Mouse (Mus musculus) MEL (cell line): ENCODE data around the gene Txnrd3. TPM values are rescaled to one million over a fixed set of nuclear protein-coding genes. Genes with fewer than 3 reads are reported as not detected.

Source experiments
- DNase-seq: peaks from one replicate; pipeline ENCODE4 v3.0.0; 2011; ENCODE audit warnings: low read depth, low spot score
- H3K27ac ChIP-seq: 2 replicates; pipeline ENCODE4 v1.5.1; 2012; ENCODE audit warnings: low read depth, mild to moderate bottlenecking, control low read depth, low read length, moderate library complexity; ENCODE audit not compliant: control insufficient read depth
- H3K27me3 ChIP-seq, 2 experiments: fragments of 150-350 bp in 1 of 2; sonication (generic) in 1 of 2; 2 replicates each; pipeline ENCODE4 v1.6.1; 2012; ENCODE audit warnings: low read length in 2 of 2, mild to moderate bottlenecking in 2 of 2, improper control_type of control experiment in 1 of 2, moderate library complexity in 1 of 2; ENCODE audit not compliant: insufficient read depth in 2 of 2, control insufficient read depth in 1 of 2
- H3K36me3 ChIP-seq, 2 experiments: 2 replicates each; pipeline ENCODE4 v1.6.1; 2012 to 2014; ENCODE audit warnings: low read length in 2 of 2, improper control_type of control experiment in 1 of 2, inconsistent platforms in 1 of 2, mild to moderate bottlenecking in 1 of 2; ENCODE audit not compliant: insufficient read depth in 2 of 2, control insufficient read depth in 1 of 2
- H3K4me1 ChIP-seq, 2 experiments: fragments of 150-350 bp in 1 of 2; sonication (generic) in 1 of 2; 2 replicates each; pipeline ENCODE4 v1.6.1; 2012; ENCODE audit warnings: low read length in 2 of 2, improper control_type of control experiment in 1 of 2, mild to moderate bottlenecking in 1 of 2; ENCODE audit not compliant: insufficient read depth in 2 of 2, control insufficient read depth in 1 of 2
- H3K4me3 ChIP-seq, 2 experiments: fragments of 150-350 bp in 1 of 2; sonication (generic) in 1 of 2; 2 replicates each; pipeline ENCODE4 v1.5.1; 2012; ENCODE audit warnings: low read depth in 2 of 2, low read length in 2 of 2, mild to moderate bottlenecking in 2 of 2, moderate library complexity in 2 of 2, control low read depth in 1 of 2, improper control_type of control experiment in 1 of 2; ENCODE audit not compliant: control insufficient read depth in 1 of 2, insufficient read depth in 1 of 2
- H3K79me2 ChIP-seq: 2 replicates; pipeline ENCODE4 v1.6.1; 2012; ENCODE audit warnings: mild to moderate bottlenecking, low read length, moderate library complexity; ENCODE audit not compliant: control insufficient read depth, poor library complexity, insufficient read depth
- H3K9ac ChIP-seq: 2 replicates; pipeline ENCODE4 v1.6.1; 2012; ENCODE audit warnings: low read depth, mild to moderate bottlenecking, control low read depth, low read length, moderate library complexity; ENCODE audit not compliant: control insufficient read depth, poor library complexity, severe bottlenecking
- H3K9me3 ChIP-seq: fragments of 150-350 bp; sonication (generic); replicated peaks from 2 replicates; pipeline ENCODE4 v1.6.1; 2012; ENCODE audit warnings: mild to moderate bottlenecking, low read length, improper control_type of control experiment, moderate library complexity; ENCODE audit not compliant: insufficient read depth
- BHLHE40 ChIP-seq: IDR thresholded peaks from 2 replicates; pipeline ENCODE4 v1.6.1; 2012; ENCODE audit warnings: low read depth, mild to moderate bottlenecking, inconsistent platforms, low read length, improper control_type of control experiment, borderline replicate concordance
- CHD1 ChIP-seq: IDR thresholded peaks from 2 replicates; pipeline ENCODE4 v1.6.1; 2012; ENCODE audit warnings: low read depth, mild to moderate bottlenecking, inconsistent platforms, low read length, improper control_type of control experiment
- CHD2 ChIP-seq: IDR thresholded peaks from 2 replicates; pipeline ENCODE4 v1.6.1; 2011; ENCODE audit warnings: low read length, improper control_type of control experiment
- CTCF ChIP-seq, 3 experiments: IDR thresholded peaks in 2 of 3; conservative IDR thresholded peaks in 1 of 3; 2 replicates each; pipeline ENCODE4 v1.5.1; 2011 to 2012; ENCODE audit warnings: low read length in 3 of 3, low read depth in 2 of 3, mild to moderate bottlenecking in 2 of 3, improper control_type of control experiment in 1 of 3, inconsistent platforms in 1 of 3, mixed read lengths in 1 of 3, moderate library complexity in 1 of 3; ENCODE audit not compliant: control insufficient read depth in 1 of 3, insufficient read depth in 1 of 3, poor library complexity in 1 of 3, severe bottlenecking in 1 of 3
- E2F4 ChIP-seq: IDR thresholded peaks from 2 replicates; pipeline ENCODE4 v1.6.1; 2011; ENCODE audit warnings: low read depth, low read length, improper control_type of control experiment, borderline replicate concordance
- ETS1 ChIP-seq: IDR thresholded peaks from 2 replicates; pipeline ENCODE4 v1.6.1; 2012; ENCODE audit warnings: low read depth, mild to moderate bottlenecking, inconsistent platforms, low read length, improper control_type of control experiment, moderate library complexity
- GATA1 ChIP-seq: IDR thresholded peaks from 2 replicates; pipeline ENCODE4 v1.6.1; 2011; ENCODE audit warnings: low read depth, low read length, improper control_type of control experiment
- HCFC1 ChIP-seq: IDR thresholded peaks from 2 replicates; pipeline ENCODE4 v1.6.1; 2012; ENCODE audit warnings: low read depth, mild to moderate bottlenecking, inconsistent platforms, low read length, improper control_type of control experiment, moderate library complexity
- MAFK ChIP-seq: IDR thresholded peaks from 2 replicates; pipeline ENCODE4 v1.6.1; 2011; ENCODE audit warnings: low read depth, mild to moderate bottlenecking, low read length, improper control_type of control experiment, borderline replicate concordance
- MAX ChIP-seq: IDR thresholded peaks from 2 replicates; pipeline ENCODE4 v1.6.1; 2011; ENCODE audit warnings: low read length, improper control_type of control experiment
- MEF2A ChIP-seq: IDR thresholded peaks from 2 replicates; pipeline ENCODE4 v1.6.1; 2014; ENCODE audit warnings: low read depth, mild to moderate bottlenecking, inconsistent platforms, low read length, improper control_type of control experiment; ENCODE audit not compliant: poor library complexity, insufficient replicate concordance, severe bottlenecking; ENCODE audit errors: extremely low read depth
- MXI1 ChIP-seq: IDR thresholded peaks from 2 replicates; pipeline ENCODE4 v1.6.1; 2011; ENCODE audit warnings: mild to moderate bottlenecking, low read depth, low read length, improper control_type of control experiment
- MYC ChIP-seq: IDR thresholded peaks from 2 replicates; pipeline ENCODE4 v1.6.1; 2011; ENCODE audit warnings: low read depth, mild to moderate bottlenecking, low read length, improper control_type of control experiment, moderate library complexity
- NELFE ChIP-seq: IDR thresholded peaks from 2 replicates; pipeline ENCODE4 v1.6.1; 2011; ENCODE audit warnings: low read depth, low read length, improper control_type of control experiment
- NRF1 ChIP-seq: IDR thresholded peaks from 2 replicates; pipeline ENCODE4 v1.6.1; 2014; ENCODE audit warnings: low read depth, mild to moderate bottlenecking, inconsistent platforms, low read length, improper control_type of control experiment, moderate library complexity; ENCODE audit not compliant: poor library complexity, insufficient read depth, severe bottlenecking
- POLR2AphosphoS5 ChIP-seq: IDR thresholded peaks from 2 replicates; pipeline ENCODE4 v1.6.1; 2012; ENCODE audit warnings: low read depth, borderline replicate concordance, mild to moderate bottlenecking, inconsistent platforms, low read length, moderate library complexity, mixed read lengths
- RAD21 ChIP-seq: IDR thresholded peaks from 2 replicates; pipeline ENCODE4 v1.6.1; 2011; ENCODE audit warnings: mild to moderate bottlenecking, low read depth, low read length, improper control_type of control experiment
- RCOR1 ChIP-seq: IDR thresholded peaks from 2 replicates; pipeline ENCODE4 v1.6.1; 2012; ENCODE audit warnings: low read depth, mild to moderate bottlenecking, inconsistent platforms, low read length, improper control_type of control experiment
- SIN3A ChIP-seq: IDR thresholded peaks from 2 replicates; pipeline ENCODE4 v1.6.1; 2012; ENCODE audit warnings: low read length, improper control_type of control experiment, inconsistent platforms
- TBP ChIP-seq: IDR thresholded peaks from 2 replicates; pipeline ENCODE4 v1.8.0; 2011; ENCODE audit warnings: low read depth, low read length, improper control_type of control experiment
- UBTF ChIP-seq: IDR thresholded peaks from 2 replicates; pipeline ENCODE4 v1.6.1; 2012; ENCODE audit warnings: low read depth, mild to moderate bottlenecking, inconsistent platforms, low read length, improper control_type of control experiment, moderate library complexity, borderline replicate concordance; ENCODE audit not compliant: insufficient read depth
- USF2 ChIP-seq, 2 experiments: IDR thresholded peaks; 2 replicates each; pipeline ENCODE4 v1.6.1; 2011 to 2012; ENCODE audit warnings: improper control_type of control experiment in 2 of 2, low read length in 2 of 2, borderline replicate concordance in 1 of 2, inconsistent platforms in 1 of 2, low read depth in 1 of 2, mild to moderate bottlenecking in 1 of 2; ENCODE audit not compliant: insufficient read depth in 1 of 2
- ZC3H11A ChIP-seq: IDR thresholded peaks from 2 replicates; pipeline ENCODE4 v1.6.1; 2012; ENCODE audit warnings: low read depth, mild to moderate bottlenecking, inconsistent platforms, low read length, improper control_type of control experiment
- ZKSCAN1 ChIP-seq: IDR thresholded peaks from 2 replicates; pipeline ENCODE4 v1.6.1; 2012; ENCODE audit warnings: low read depth, mild to moderate bottlenecking, inconsistent platforms, low read length, improper control_type of control experiment, moderate library complexity
- ZMIZ1 ChIP-seq: IDR thresholded peaks from 2 replicates; pipeline ENCODE4 v1.6.1; 2012; ENCODE audit warnings: low read depth, mild to moderate bottlenecking, inconsistent platforms, low read length, improper control_type of control experiment, moderate library complexity
- ZNF384 ChIP-seq: IDR thresholded peaks from 2 replicates; pipeline ENCODE4 v1.6.1; 2012; ENCODE audit warnings: low read depth, mild to moderate bottlenecking, inconsistent platforms, low read length, improper control_type of control experiment
- polyA plus RNA-seq, 2 experiments: library from polyadenylated mRNA; stranded (reverse) in 1 of 2; unstranded in 1 of 2; fragments of >175 nt in 1 of 2; fragments of >200 nt in 1 of 2; gene quantifications; 2 replicates each; pipeline versions ENCODE4 v1.2.1 to v1.2.4; 2012; ENCODE audit warnings: low replicate concordance in 2 of 2, low read depth in 1 of 2; ENCODE audit not compliant: insufficient read length in 2 of 2, insufficient read depth in 1 of 2, missing spikeins in 1 of 2
- total RNA-seq: library from RNA; depleted of rRNA; stranded (reverse); fragments of 300-350 nt; gene quantifications from 2 replicates; pipeline ENCODE4 v1.2.3, GENCODE M21; 2012

The Txnrd3 gene
- total and polyA plus RNA-seq, 3 experiments = 8.7 to 15.1 TPM; not detected in 1

- Histone ChIP-seq H3K4me1 (no peaks in the 10 kb centered on the region), H3K36me3 (no peaks in the 10 kb centered on the region), H3K79me2 (no peaks in the 10 kb centered on the region), H3K27me3 (peaks cover 0 to 2% of the 10 kb centered on the region in 2 experiments; a peak in 3 of 4 replicates), H3K4me3 (no peak overlapping the region), H3K9ac (no peak overlapping the region), H3K9me3 (no peaks in the 10 kb centered on the region), H3K27ac (no peak overlapping the region)
- TF ChIP-seq ZC3H11A (no peak), UBTF (no peak), SIN3A (no peak), NELFE (no peak), POLR2AphosphoS5 (no peak)
- DNase-seq = no peak
Measured at GRCm38 (mm10) chr6:89633115-89633514, 10.7 kb upstream of the Txnrd3 start.

- Histone ChIP-seq H3K9ac (no peak overlapping the region), H3K4me3 (no peak overlapping the region), H3K79me2 (no peaks in the 10 kb centered on the region), H3K27ac (no peak overlapping the region), H3K36me3 (no peaks in the 10 kb centered on the region), H3K27me3 (peaks cover 0 to 2% of the 10 kb centered on the region in 2 experiments; a peak in 3 of 4 replicates)
- TF ChIP-seq GATA1 (no peak), ZNF384 (no peak), CTCF (IDR thresholded peaks at IDR 0.05 in 2 of 3, conservative IDR thresholded peaks at IDR 0.05 in 1 of 3; ENCODE audit: control insufficient read depth in 1 of 3, insufficient read depth in 1 of 3, low read depth in 2 of 3, low read length in 3 of 3, poor library complexity in 1 of 3, severe bottlenecking in 1 of 3) (no peak), POLR2AphosphoS5 (no peak), ZMIZ1 (no peak), BHLHE40 (no peak), ETS1 (no peak), MEF2A (no peak), MAFK (no peak), CHD1 (no peak), HCFC1 (no peak)
- TF ChIP-seq, all 39 proteins: peak for 0
- Histone ChIP-seq H3K4me1 (no peaks in the 10 kb centered on the region), H3K9me3 (no peaks in the 10 kb centered on the region)
- no peak for DNase-seq
Measured at GRCm38 (mm10) chr6:89634400-89634799, 9.4 kb upstream of the Txnrd3 start.

- Histone ChIP-seq H3K9me3 (no peaks in the 10 kb centered on the region), H3K4me1 (no peaks in the 10 kb centered on the region), H3K36me3 (no peaks in the 10 kb centered on the region), H3K27ac (no peak overlapping the region), H3K27me3 (no peaks in the 10 kb centered on the region; a peak in 2 of 4 replicates), H3K9ac (no peak overlapping the region), H3K4me3 (no peak overlapping the region), H3K79me2 (no peaks in the 10 kb centered on the region)
- DNase-seq = no peak
- TF ChIP-seq CTCF (IDR thresholded peaks at IDR 0.05 in 2 of 3, conservative IDR thresholded peaks at IDR 0.05 in 1 of 3; ENCODE audit: control insufficient read depth in 1 of 3, insufficient read depth in 1 of 3, low read depth in 2 of 3, low read length in 3 of 3, poor library complexity in 1 of 3, severe bottlenecking in 1 of 3) = no peak
- no peak for TF ChIP-seq MXI1
- TF ChIP-seq RAD21 = no peak
- TF ChIP-seq RCOR1 = no peak
- TF ChIP-seq ZKSCAN1 = no peak
- TF ChIP-seq ZNF384 = no peak
- TF ChIP-seq USF2 (IDR thresholded peaks at IDR 0.05; ENCODE audit: borderline replicate concordance in 1 of 2, insufficient read depth in 1 of 2, low read depth in 1 of 2, low read length in 2 of 2) = no peak
- TF ChIP-seq TBP = no peak
- TF ChIP-seq MAX = no peak
- TF ChIP-seq NRF1 = no peak
- TF ChIP-seq SIN3A = no peak
- TF ChIP-seq CHD2 = no peak
- TF ChIP-seq MYC = no peak
- no peak for TF ChIP-seq ZMIZ1
- TF ChIP-seq E2F4 = no peak
Measured at GRCm38 (mm10) chr6:89637977-89638376, 5.8 kb upstream of the Txnrd3 start.
